Mouse (Mus musculus) stomach, postnatal 0 days (tissue): ENCODE results near the gene Rnf135.

Experiments used
- CTCF ChIP-seq: IDR thresholded peaks from 2 replicates; pipeline ENCODE4 v1.5.1; 2016; ENCODE audit warnings: antibody characterized with exemption, low read depth, mild to moderate bottlenecking, moderate library complexity
- EP300 ChIP-seq: optimal IDR thresholded peaks from 2 replicates; pipeline ENCODE3; 2016; ENCODE audit warnings: antibody characterized with exemption

DNA sequence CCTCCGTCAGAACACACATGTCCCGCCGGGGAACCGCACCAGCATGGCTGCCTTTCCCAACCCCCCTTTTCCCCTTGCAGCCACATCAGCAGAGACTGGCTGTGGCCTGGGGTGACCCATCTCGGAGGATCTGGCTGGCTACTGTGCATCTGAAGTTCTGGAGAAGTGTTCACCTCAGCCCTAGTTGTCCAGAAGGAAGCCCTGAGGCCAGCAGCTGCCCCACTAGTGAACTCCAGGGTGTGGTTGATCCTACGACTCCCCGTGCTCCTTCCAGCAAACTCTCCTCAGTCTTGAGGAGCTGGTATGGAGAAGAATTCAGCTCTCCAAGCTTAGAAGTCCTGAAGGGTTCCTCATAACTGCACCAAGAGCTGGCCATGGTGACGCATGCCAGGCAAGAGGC is 5.3 kb upstream of the Rnf135 start:
- TF ChIP-seq CTCF: no peak
- TF ChIP-seq EP300: no peak
